Mouse (Mus musculus) spleen, adult 2 months (tissue): ENCODE measurements around the gene Kcna3. TPM values are rescaled to one million over a fixed set of nuclear protein-coding genes. Genes with fewer than 3 reads are reported as not detected.

ENCODE experiments used
- DNase-seq, 2 experiments: peaks; one replicate each; pipeline versions ENCODE4 v3.0.0 to v3.0.0-alpha.2; 2012 to 2021; ENCODE audit warnings: low spot score in 2 of 2, low read depth in 1 of 2
- H3K27ac ChIP-seq: fragments of 200-500 bp; 2 replicates; pipeline ENCODE4 v1.5.1; 2012; ENCODE audit warnings: low read length, inconsistent platforms; ENCODE audit not compliant: insufficient read depth
- H3K27me3 ChIP-seq: fragments of 200-500 bp; 2 replicates; pipeline ENCODE4 v1.6.1; 2012; ENCODE audit warnings: mild to moderate bottlenecking, moderate library complexity, low read length, inconsistent platforms; ENCODE audit not compliant: control insufficient read depth, insufficient read depth
- H3K36me3 ChIP-seq: fragments of 200-500 bp; 2 replicates; pipeline ENCODE4 v1.6.1; 2012; ENCODE audit warnings: mild to moderate bottlenecking, low read length, inconsistent platforms; ENCODE audit not compliant: control insufficient read depth, insufficient read depth
- H3K4me1 ChIP-seq: fragments of 200-500 bp; 2 replicates; pipeline ENCODE4 v1.6.1; 2011; ENCODE audit warnings: inconsistent platforms; ENCODE audit not compliant: control insufficient read depth, insufficient read depth, insufficient read length
- H3K4me3 ChIP-seq: fragments of 200-500 bp; 2 replicates; pipeline ENCODE4 v1.5.1; 2011; ENCODE audit warnings: mild to moderate bottlenecking, inconsistent platforms; ENCODE audit not compliant: insufficient read depth, insufficient read length; ENCODE audit errors: extremely low read depth
- CTCF ChIP-seq: fragments of 200-500 bp; IDR thresholded peaks from 2 replicates; pipeline ENCODE4 v1.5.1; 2011; ENCODE audit warnings: mild to moderate bottlenecking, inconsistent platforms; ENCODE audit not compliant: insufficient read depth, insufficient read length, insufficient replicate concordance; ENCODE audit errors: extremely low read depth
- POLR2A ChIP-seq: fragments of 200-500 bp; IDR thresholded peaks from 2 replicates; pipeline ENCODE4 v1.6.1; 2011; ENCODE audit warnings: low read depth, low read length, inconsistent platforms
- WGBS: fragments of 180-500 bp; shearing (Covaris S2); methylation state at CpG from one replicate; pipeline ENCODE4 v1.1.7; 2018; 5-methylcytosine and 5-hydroxymethylcytosine counted together
- polyA plus RNA-seq: library from polyadenylated mRNA; depleted of rRNA; stranded (reverse); fragments of >200 nt; gene quantifications from 2 replicates; pipeline ENCODE4 v1.2.3, GENCODE M21; 2012

Kcna3 gene
- polyA plus RNA-seq, 1 experiment, result 21.0 TPM

DNA sequence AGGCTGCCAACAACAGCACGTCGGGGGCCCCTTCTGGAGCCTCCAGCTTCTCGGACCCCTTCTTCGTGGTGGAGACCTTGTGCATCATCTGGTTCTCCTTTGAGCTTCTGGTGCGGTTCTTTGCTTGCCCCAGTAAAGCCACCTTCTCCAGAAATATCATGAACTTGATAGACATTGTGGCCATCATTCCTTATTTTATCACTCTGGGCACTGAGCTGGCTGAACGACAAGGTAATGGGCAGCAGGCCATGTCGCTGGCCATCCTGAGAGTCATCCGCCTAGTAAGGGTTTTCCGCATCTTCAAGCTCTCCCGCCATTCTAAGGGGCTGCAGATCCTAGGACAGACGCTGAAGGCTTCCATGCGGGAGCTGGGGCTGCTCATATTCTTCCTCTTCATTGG, 1.1 kb downstream of the Kcna3 start:
- WGBS, result 7% methylated on average over 12 of the region's 12 CpGs
- peaks cover 7% of the 10 kb centered on the region; the same call in 1 of the 2 replicates for H3K4me1 ChIP-seq
- TF ChIP-seq POLR2A, result no peak
- no peak for TF ChIP-seq CTCF
- H3K4me3 ChIP-seq, result peak overlapping the region; percentile 79
- no peaks in the 10 kb centered on the region for H3K27me3 ChIP-seq
- peak in 1 of 2 experiments; percentile 5 for DNase-seq
- no peaks in the 10 kb centered on the region for H3K36me3 ChIP-seq
- H3K27ac ChIP-seq, result peak overlapping the region; percentile 93

DNA sequence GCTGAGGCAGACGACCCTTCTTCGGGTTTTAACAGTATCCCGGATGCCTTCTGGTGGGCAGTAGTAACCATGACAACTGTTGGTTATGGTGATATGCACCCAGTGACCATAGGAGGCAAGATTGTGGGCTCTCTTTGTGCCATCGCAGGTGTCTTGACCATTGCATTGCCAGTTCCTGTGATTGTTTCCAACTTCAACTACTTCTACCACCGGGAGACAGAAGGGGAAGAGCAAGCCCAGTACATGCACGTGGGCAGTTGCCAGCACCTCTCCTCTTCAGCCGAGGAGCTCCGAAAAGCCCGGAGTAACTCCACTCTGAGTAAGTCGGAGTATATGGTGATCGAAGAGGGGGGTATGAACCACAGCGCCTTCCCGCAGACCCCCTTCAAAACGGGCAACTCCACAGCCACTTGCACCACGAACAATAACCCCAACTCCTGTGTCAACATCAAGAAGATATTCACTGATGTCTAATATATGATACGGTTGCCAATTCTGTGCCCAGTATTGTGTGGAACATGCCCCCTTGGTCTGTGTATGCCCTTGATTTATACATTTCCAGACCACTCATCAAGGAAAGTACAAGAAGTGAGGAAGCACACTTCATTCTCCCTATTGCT, 1.7 kb downstream of the Kcna3 start:
- TF ChIP-seq CTCF (no peak), POLR2A (no peak)
- WGBS, result 5% methylated on average over 16 of the region's 16 CpGs

DNA sequence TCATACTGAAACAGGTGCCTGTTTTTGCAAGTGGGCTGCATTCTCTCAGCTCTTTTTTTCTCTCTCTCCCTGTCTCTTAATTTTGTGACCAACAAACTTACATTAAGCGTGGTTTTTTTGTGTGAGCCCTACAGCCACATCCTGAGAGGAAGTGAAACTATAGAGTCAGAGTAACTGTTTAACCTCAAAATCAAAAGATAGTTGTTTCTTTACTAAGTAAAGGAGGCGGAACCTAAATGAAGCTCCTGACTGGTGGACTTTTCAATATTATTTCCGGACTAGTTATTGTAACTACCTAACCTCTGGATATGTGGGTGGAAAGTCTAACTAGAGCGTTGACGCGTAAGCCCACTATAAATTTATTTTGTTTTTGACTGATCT, 2.2 kb downstream of the Kcna3 start:
- H3K36me3 ChIP-seq, result no peaks in the 10 kb centered on the region
- peak overlapping the region; percentile 93 for H3K27ac ChIP-seq
- H3K27me3 ChIP-seq, result no peaks in the 10 kb centered on the region
- H3K4me3 ChIP-seq, result peak overlapping the region; percentile 79
- TF ChIP-seq CTCF, result no peak
- TF ChIP-seq POLR2A, result no peak
- DNase-seq, result peak; percentile 25 to 82
- WGBS, result 6% methylated on average over 6 of the region's 6 CpGs
- H3K4me1 ChIP-seq, result peaks cover 10% of the 10 kb centered on the region; the same call in 1 of the 2 replicates

More for the DNA sequence above, 1.7 kb downstream of the Kcna3 start:
- H3K4me3 ChIP-seq, result peak overlapping the region; percentile 79
- no peaks in the 10 kb centered on the region for H3K36me3 ChIP-seq
- H3K27ac ChIP-seq, result peak overlapping the region; percentile 93
- H3K27me3 ChIP-seq, result no peaks in the 10 kb centered on the region
- DNase-seq, result peak in 1 of 2 experiments; percentile 8
- H3K4me1 ChIP-seq, result peaks cover 7% of the 10 kb centered on the region; the same call in 1 of the 2 replicates

DNA sequence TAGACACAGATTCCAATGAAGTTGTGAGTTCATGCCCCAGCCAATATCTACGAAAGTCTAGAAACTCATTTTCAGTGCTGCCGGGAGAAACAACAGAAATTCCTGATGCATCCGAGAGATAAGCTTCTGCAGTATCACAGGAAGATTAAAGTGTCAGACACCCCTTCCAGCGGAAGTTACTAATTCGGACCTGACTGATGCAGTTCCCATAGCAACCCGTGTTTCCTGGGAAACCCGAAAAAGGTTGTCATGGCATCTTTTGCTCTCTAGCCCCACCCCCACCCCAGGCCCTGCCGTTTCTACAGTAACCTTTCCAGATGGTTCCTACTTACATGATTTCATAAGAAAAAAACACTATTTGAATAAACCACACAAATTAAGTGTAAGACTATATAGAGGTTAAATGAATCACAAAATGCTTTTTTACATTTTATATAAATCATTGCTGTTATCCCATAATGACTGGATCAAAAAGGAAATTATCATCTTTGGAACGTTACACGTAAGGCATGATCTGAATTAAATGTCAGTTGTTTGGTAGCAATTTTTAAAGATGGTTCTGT, 2.8 kb downstream of the Kcna3 start:
- 8% methylated on average over 10 of the region's 10 CpGs for WGBS
- peak; percentile 40 to 74 for DNase-seq
- Histone ChIP-seq H3K4me3 (peak overlapping the region; percentile 46), H3K4me1 (peaks cover 14% of the 10 kb centered on the region; the same call in 1 of the 2 replicates), H3K36me3 (no peaks in the 10 kb centered on the region), H3K27ac (peak overlapping the region; percentile 77), H3K27me3 (no peaks in the 10 kb centered on the region)
- TF ChIP-seq CTCF (no peak), POLR2A (no peak)

DNA sequence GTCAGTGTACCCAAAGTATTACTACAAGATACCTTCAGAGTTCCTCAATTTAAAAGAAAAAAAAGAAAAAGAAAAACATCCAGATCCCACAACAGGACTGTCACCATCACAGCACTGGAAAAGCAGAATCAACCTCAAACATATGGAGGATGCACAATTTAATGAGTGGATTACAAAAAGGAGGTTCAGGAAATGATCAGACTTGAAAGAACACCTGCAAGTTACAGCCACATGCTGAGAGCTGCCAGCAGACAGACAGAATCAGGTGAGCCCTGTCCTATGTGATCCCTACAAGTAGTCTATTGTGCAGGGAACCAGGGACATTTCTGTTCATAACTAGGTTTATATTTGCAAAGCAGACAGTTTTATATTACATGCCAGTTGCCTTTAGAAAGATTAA, 3.3 kb downstream of the Kcna3 start:
- H3K4me1 ChIP-seq, result peaks cover 14% of the 10 kb centered on the region; the same call in 1 of the 2 replicates
- peak overlapping the region; percentile 45 for H3K27ac ChIP-seq
- TF ChIP-seq POLR2A, result no peak
- TF ChIP-seq CTCF, result no peak
- H3K27me3 ChIP-seq, result no peaks in the 10 kb centered on the region
- peak overlapping the region; percentile 38; the same call in 1 of the 2 replicates for H3K4me3 ChIP-seq
- H3K36me3 ChIP-seq, result no peaks in the 10 kb centered on the region
- DNase-seq, result no peak

DNA sequence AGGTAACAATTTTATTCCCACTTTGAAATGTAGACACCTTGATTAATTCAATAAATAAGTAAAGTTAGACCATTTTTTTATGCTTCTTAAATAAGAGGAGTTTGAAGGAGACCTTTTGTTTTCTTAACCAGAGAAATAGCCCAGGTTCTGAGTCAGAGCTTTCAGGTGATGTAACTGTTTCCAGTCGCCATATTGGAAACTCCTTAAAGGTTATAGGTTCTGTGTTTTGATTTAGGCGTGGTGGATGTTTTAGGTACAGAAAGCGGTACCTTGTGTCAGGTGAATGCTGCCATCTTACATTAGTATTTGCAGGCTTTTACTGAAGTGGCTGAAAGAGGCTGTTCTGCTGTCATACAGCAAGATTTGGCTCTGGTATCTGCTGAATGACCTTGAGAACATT, 4.4 kb downstream of the Kcna3 start:
- 48% methylated on average over 3 of the region's 3 CpGs for WGBS
- no peak for DNase-seq
- no peaks in the 10 kb centered on the region for H3K27me3 ChIP-seq
- peaks cover 14% of the 10 kb centered on the region for H3K4me1 ChIP-seq
- no peaks in the 10 kb centered on the region for H3K36me3 ChIP-seq
- TF ChIP-seq POLR2A, result no peak
- no peak for TF ChIP-seq CTCF
- H3K27ac ChIP-seq, result peak overlapping the region; percentile 55; the same call in 1 of the 2 replicates
- H3K4me3 ChIP-seq, result no peak overlapping the region

DNA sequence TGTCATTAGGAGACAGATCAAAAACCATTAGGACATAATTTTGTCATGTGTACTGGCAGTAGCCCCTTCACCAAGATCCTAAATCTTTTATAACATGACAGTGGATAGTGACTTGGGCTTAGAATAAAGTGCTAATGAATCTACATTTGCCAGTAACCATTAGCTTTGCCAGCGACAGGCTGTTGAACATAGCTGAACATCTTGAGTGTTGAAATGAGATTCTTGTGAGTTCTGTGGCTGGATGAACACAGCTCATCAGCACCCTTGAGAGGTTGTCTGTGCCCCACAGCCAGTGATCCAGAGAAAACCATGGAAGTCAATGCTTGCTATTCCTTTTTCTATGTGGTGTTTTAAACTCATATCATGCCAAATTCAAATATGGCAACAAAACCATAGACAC, 5.7 kb downstream of the Kcna3 start:
- no peaks in the 10 kb centered on the region for H3K36me3 ChIP-seq
- 61% methylated on average over 1 of the region's 1 CpGs for WGBS
- no peak for DNase-seq
- no peak overlapping the region for H3K27ac ChIP-seq
- H3K4me3 ChIP-seq, result no peak overlapping the region; the same call in 1 of the 2 replicates
- H3K4me1 ChIP-seq, result peaks cover 10% of the 10 kb centered on the region
- no peaks in the 10 kb centered on the region for H3K27me3 ChIP-seq
- TF ChIP-seq POLR2A (no peak), CTCF (no peak)
